Mouse (Mus musculus) cortical plate, adult 2 months (tissue): ENCODE measurements at regions not wholly inside any gene's neighbourhood (a gene's known extent, or its start where the extent isn't known, plus 50 kb on each side); places are given as distances from the start of the nearest gene placed in this dataset.

Experiments used
- CTCF ChIP-seq: fragments of 200-500 bp; IDR thresholded peaks from 2 replicates; pipeline ENCODE4 v1.5.1; 2011; ENCODE audit warnings: mild to moderate bottlenecking, control low read depth, low read length; ENCODE audit not compliant: insufficient read depth; ENCODE audit errors: extremely low read depth
- POLR2A ChIP-seq: fragments of 200-500 bp; IDR thresholded peaks from 2 replicates; pipeline ENCODE4 v1.6.1; 2011; ENCODE audit warnings: mild to moderate bottlenecking, low read length, control low read depth; ENCODE audit not compliant: insufficient read depth; ENCODE audit errors: extremely low read depth

DNA sequence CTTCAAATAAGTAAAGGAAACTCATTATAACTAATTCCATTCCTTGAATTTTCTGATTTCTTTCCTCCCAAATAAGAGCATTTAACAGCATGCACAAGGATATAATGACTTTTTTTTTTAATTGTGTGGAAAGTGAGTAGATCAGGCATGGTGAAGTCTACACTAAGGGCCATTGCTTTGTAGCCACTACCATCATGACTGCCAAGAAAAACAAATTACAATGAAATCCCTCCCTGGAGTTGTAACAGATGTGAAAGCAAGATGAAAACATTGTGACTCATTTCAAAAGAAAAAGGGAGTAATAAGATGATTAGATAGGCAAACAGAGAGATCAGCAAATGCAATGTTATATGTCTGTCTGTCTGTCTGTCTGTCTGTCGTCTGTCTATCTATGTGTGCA lies 106.6 kb downstream of the Arl4a start:
- no peak for TF ChIP-seq POLR2A
- TF ChIP-seq CTCF, result no peak
